Mouse (Mus musculus): ENCODE results near the gene Adamts13. TPM values are rescaled to one million over a fixed set of nuclear protein-coding genes. Genes with fewer than 3 reads are reported as not detected.

Gene Adamts13
- polyA plus RNA-seq, 1 experiment from 2014 or later, result not detected

- WGBS, result 84% methylated on average over 14 of the region's 14 CpGs
- H3K36me3 ChIP-seq (ENCODE audit: control insufficient read depth, insufficient read depth, low read length), result no peaks in the 10 kb centered on the region
- no peaks in the 10 kb centered on the region for H3K9me3 ChIP-seq (ENCODE audit: control insufficient read depth, low read length)
- H3K4me1 ChIP-seq (replicated peaks; ENCODE audit: control insufficient read depth, insufficient read depth, low read length), result no peaks in the 10 kb centered on the region
- no peak overlapping the region for H3K4me2 ChIP-seq (replicated peaks; ENCODE audit: low read depth, low read length)
- H3K27me3 ChIP-seq (ENCODE audit: control insufficient read depth, insufficient read depth, low read length), result no peaks in the 10 kb centered on the region
- H3K27ac ChIP-seq (ENCODE audit: low read depth, low read length), result no peak overlapping the region
- ATAC-seq (ENCODE audit: low FRiP score), result no peak
- DNase-seq (ENCODE audit: low spot score), result no peak
- no peak overlapping the region for H3K9ac ChIP-seq (ENCODE audit: low read depth, low read length)
- H3K4me3 ChIP-seq (ENCODE audit: low read depth, low read length), result no peak overlapping the region
These were observed 50.9 kb downstream of the Adamts13 start for GRCm38 (mm10) chr2:27024136-27024535.

- H3K4me1 ChIP-seq (replicated peaks; ENCODE audit: control insufficient read depth, insufficient read depth, low read length), result no peaks in the 10 kb centered on the region
- H3K4me3 ChIP-seq (ENCODE audit: low read depth, low read length), result no peak overlapping the region
- H3K4me2 ChIP-seq (replicated peaks; ENCODE audit: low read depth, low read length), result no peak overlapping the region
- no peaks in the 10 kb centered on the region for H3K36me3 ChIP-seq (ENCODE audit: control insufficient read depth, insufficient read depth, low read length)
- H3K9ac ChIP-seq (ENCODE audit: low read depth, low read length), result no peak overlapping the region
- WGBS, result 86% methylated on average over 3 of the region's 3 CpGs
- no peak overlapping the region for H3K27ac ChIP-seq (ENCODE audit: low read depth, low read length)
- no peak for ATAC-seq (ENCODE audit: low FRiP score)
- no peak for DNase-seq (ENCODE audit: low spot score)
- H3K9me3 ChIP-seq (ENCODE audit: control insufficient read depth, low read length), result no peaks in the 10 kb centered on the region
- H3K27me3 ChIP-seq (ENCODE audit: control insufficient read depth, insufficient read depth, low read length), result no peaks in the 10 kb centered on the region
These were observed 52.3 kb downstream of the Adamts13 start for GRCm38 (mm10) chr2:27025545-27025944.

GRCm38 (mm10) chr2:27026332-27026731 is 53.1 kb downstream of the Adamts13 start:
- Histone ChIP-seq H3K36me3 (ENCODE audit: control insufficient read depth, insufficient read depth, low read length) (no peaks in the 10 kb centered on the region), H3K27ac (ENCODE audit: low read depth, low read length) (no peak overlapping the region), H3K4me2 (replicated peaks; ENCODE audit: low read depth, low read length) (no peak overlapping the region), H3K27me3 (ENCODE audit: control insufficient read depth, insufficient read depth, low read length) (no peaks in the 10 kb centered on the region), H3K9ac (ENCODE audit: low read depth, low read length) (no peak overlapping the region), H3K9me3 (ENCODE audit: control insufficient read depth, low read length) (no peaks in the 10 kb centered on the region), H3K4me1 (replicated peaks; ENCODE audit: control insufficient read depth, insufficient read depth, low read length) (no peaks in the 10 kb centered on the region), H3K4me3 (ENCODE audit: low read depth, low read length) (no peak overlapping the region)
- WGBS, result 91% methylated on average over 3 of the region's 3 CpGs
- ATAC-seq (ENCODE audit: low FRiP score) (no peak), DNase-seq (ENCODE audit: low spot score) (no peak)

- peak overlapping the region; percentile 27 for H3K4me3 ChIP-seq (ENCODE audit: low read depth, low read length)
- H3K9ac ChIP-seq (ENCODE audit: low read depth, low read length), result peak overlapping the region; percentile 47
- H3K36me3 ChIP-seq (ENCODE audit: control insufficient read depth, insufficient read depth, low read length), result no peaks in the 10 kb centered on the region
- H3K9me3 ChIP-seq (ENCODE audit: control insufficient read depth, low read length), result no peaks in the 10 kb centered on the region
- no peaks in the 10 kb centered on the region for H3K27me3 ChIP-seq (ENCODE audit: control insufficient read depth, insufficient read depth, low read length)
- H3K4me2 ChIP-seq (replicated peaks; ENCODE audit: low read depth, low read length), result peak overlapping the region; percentile 60
- ATAC-seq (ENCODE audit: low FRiP score) (no peak), DNase-seq (ENCODE audit: low spot score) (no peak)
- no peaks in the 10 kb centered on the region for H3K4me1 ChIP-seq (replicated peaks; ENCODE audit: control insufficient read depth, insufficient read depth, low read length)
- no peak overlapping the region for H3K27ac ChIP-seq (ENCODE audit: low read depth, low read length)
- 70% methylated on average over 10 of the region's 10 CpGs for WGBS
These were observed 53.8 kb downstream of the Adamts13 start for GRCm38 (mm10) chr2:27026857-27027617.

GRCm38 (mm10) chr2:27027618-27028436 is 54.6 kb downstream of the Adamts13 start, which contains the start of gene Slc2a6:
TSS of gene Slc2a6 (minus strand) at chr2:27027998.
- WGBS, result 3% methylated on average over 38 of the region's 38 CpGs
- peak; percentile 97 for ATAC-seq (ENCODE audit: low FRiP score)
- DNase-seq (ENCODE audit: low spot score), result peak; percentile 86
- H3K9ac ChIP-seq (ENCODE audit: low read depth, low read length), result peak within 1 kb of the TSS; percentile 47
- H3K27ac ChIP-seq (ENCODE audit: low read depth, low read length), result no peak within 1 kb of the TSS
- no peaks in the 10 kb centered on the region for H3K27me3 ChIP-seq (ENCODE audit: control insufficient read depth, insufficient read depth, low read length)
- peak within 1 kb of the TSS; percentile 27 for H3K4me3 ChIP-seq (ENCODE audit: low read depth, low read length)
- no peaks in the 10 kb centered on the region for H3K9me3 ChIP-seq (ENCODE audit: control insufficient read depth, low read length)
- peak within 1 kb of the TSS; percentile 60 for H3K4me2 ChIP-seq (replicated peaks; ENCODE audit: low read depth, low read length)
- no peaks in the 10 kb centered on the region for H3K4me1 ChIP-seq (replicated peaks; ENCODE audit: control insufficient read depth, insufficient read depth, low read length)
- no peaks in the 10 kb centered on the region for H3K36me3 ChIP-seq (ENCODE audit: control insufficient read depth, insufficient read depth, low read length)

- H3K27ac ChIP-seq (ENCODE audit: low read depth, low read length), result no peak overlapping the region
- ATAC-seq (ENCODE audit: low FRiP score) (no peak), DNase-seq (ENCODE audit: low spot score) (no peak)
- WGBS, result 70% methylated on average over 4 of the region's 4 CpGs
- peak overlapping the region; percentile 60; the same call in 1 of the 2 replicates for H3K4me2 ChIP-seq (replicated peaks; ENCODE audit: low read depth, low read length)
- no peaks in the 10 kb centered on the region for H3K27me3 ChIP-seq (ENCODE audit: control insufficient read depth, insufficient read depth, low read length)
- H3K9ac ChIP-seq (ENCODE audit: low read depth, low read length), result no peak overlapping the region
- no peak overlapping the region; the same call in 1 of the 2 replicates for H3K4me3 ChIP-seq (ENCODE audit: low read depth, low read length)
- no peaks in the 10 kb centered on the region for H3K36me3 ChIP-seq (ENCODE audit: control insufficient read depth, insufficient read depth, low read length)
- no peaks in the 10 kb centered on the region for H3K4me1 ChIP-seq (replicated peaks; ENCODE audit: control insufficient read depth, insufficient read depth, low read length)
- no peaks in the 10 kb centered on the region for H3K9me3 ChIP-seq (ENCODE audit: control insufficient read depth, low read length)
These were observed 55.3 kb downstream of the Adamts13 start for GRCm38 (mm10) chr2:27028437-27029015.

GRCm38 (mm10) chr2:27032361-27032760 is 59.1 kb downstream of the Adamts13 start:
- Histone ChIP-seq H3K27me3 (ENCODE audit: control insufficient read depth, insufficient read depth, low read length) (no peaks in the 10 kb centered on the region), H3K4me1 (replicated peaks; ENCODE audit: control insufficient read depth, insufficient read depth, low read length) (no peaks in the 10 kb centered on the region), H3K4me2 (replicated peaks; ENCODE audit: low read depth, low read length) (no peak overlapping the region), H3K27ac (ENCODE audit: low read depth, low read length) (no peak overlapping the region), H3K4me3 (ENCODE audit: low read depth, low read length) (no peak overlapping the region), H3K9me3 (ENCODE audit: control insufficient read depth, low read length) (no peaks in the 10 kb centered on the region), H3K36me3 (ENCODE audit: control insufficient read depth, insufficient read depth, low read length) (no peaks in the 10 kb centered on the region), H3K9ac (ENCODE audit: low read depth, low read length) (no peak overlapping the region)
- ATAC-seq (ENCODE audit: low FRiP score) (no peak), DNase-seq (ENCODE audit: low spot score) (no peak)
- WGBS, result 79% methylated on average over 2 of the region's 2 CpGs

GRCm38 (mm10) chr2:27036003-27036402 is 62.8 kb downstream of the Adamts13 start:
- Histone ChIP-seq H3K9ac (ENCODE audit: low read depth, low read length) (no peak overlapping the region), H3K4me3 (ENCODE audit: low read depth, low read length) (no peak overlapping the region), H3K4me2 (replicated peaks; ENCODE audit: low read depth, low read length) (no peak overlapping the region), H3K9me3 (ENCODE audit: control insufficient read depth, low read length) (no peaks in the 10 kb centered on the region), H3K27me3 (ENCODE audit: control insufficient read depth, insufficient read depth, low read length) (no peaks in the 10 kb centered on the region), H3K36me3 (ENCODE audit: control insufficient read depth, insufficient read depth, low read length) (no peaks in the 10 kb centered on the region), H3K4me1 (replicated peaks; ENCODE audit: control insufficient read depth, insufficient read depth, low read length) (no peaks in the 10 kb centered on the region), H3K27ac (ENCODE audit: low read depth, low read length) (no peak overlapping the region)
- DNase-seq (ENCODE audit: low spot score), result no peak
- WGBS, result 88% methylated on average over 3 of the region's 3 CpGs
- no peak for ATAC-seq (ENCODE audit: low FRiP score)
